Mouse (Mus musculus) cortical plate, adult 2 months (tissue): ENCODE results near the gene Lrrc38.

Experiments used
- CTCF ChIP-seq: fragments of 200-500 bp; IDR thresholded peaks from 2 replicates; pipeline ENCODE4 v1.5.1; 2011; ENCODE audit warnings: mild to moderate bottlenecking, control low read depth, low read length; ENCODE audit not compliant: insufficient read depth; ENCODE audit errors: extremely low read depth
- POLR2A ChIP-seq: fragments of 200-500 bp; IDR thresholded peaks from 2 replicates; pipeline ENCODE4 v1.6.1; 2011; ENCODE audit warnings: mild to moderate bottlenecking, low read length, control low read depth; ENCODE audit not compliant: insufficient read depth; ENCODE audit errors: extremely low read depth

GRCm38 (mm10) chr4:143301042-143301441, 48.5 kb upstream of the Lrrc38 start:
- TF ChIP-seq CTCF (no peak), POLR2A (no peak)
